Mouse (Mus musculus): ENCODE measurements around the gene Slfn14.
A peak's percentile ranks its signal among the peaks of the same experiment; 100 is the strongest.
"Not testable (repeated sequence)": the region's sequence is repeated elsewhere in the genome, so short reads cannot be mapped to it uniquely, and the experiment has no call there.

Slfn14 gene

GRCm38 (mm10) chr11:83286566-83286965, at the start of gene Slfn14:
Gene Slfn14 (minus strand): TSS chr11:83286726.
- peak; percentile 83 for DNase-seq (ENCODE audit: low read depth)

- no peak for DNase-seq (ENCODE audit: low read depth)
Observed at GRCm38 (mm10) chr11:83335826-83336225, 49.3 kb upstream of the Slfn14 start.

GRCm38 (mm10) chr11:83327427-83327826, 40.9 kb upstream of the Slfn14 start:
- peak; percentile 60 for DNase-seq (ENCODE audit: low read depth)

- not testable (repeated sequence) for DNase-seq (ENCODE audit: low read depth)
Observed at GRCm38 (mm10) chr11:83326692-83327091, 40.2 kb upstream of the Slfn14 start.

- DNase-seq (ENCODE audit: low read depth): no peak
Observed at GRCm38 (mm10) chr11:83319048-83319447, 32.5 kb upstream of the Slfn14 start.

- no peak for DNase-seq (ENCODE audit: low read depth)
Observed at GRCm38 (mm10) chr11:83312471-83312870, 25.9 kb upstream of the Slfn14 start.

- no peak for DNase-seq (ENCODE audit: low read depth)
Observed at GRCm38 (mm10) chr11:83306700-83307253, 20.3 kb upstream of the Slfn14 start.

- DNase-seq (ENCODE audit: low read depth): no peak
Observed at GRCm38 (mm10) chr11:83304485-83304884, 18.0 kb upstream of the Slfn14 start.

- DNase-seq (ENCODE audit: low read depth): no peak
Observed at GRCm38 (mm10) chr11:83303751-83304150, 17.2 kb upstream of the Slfn14 start.

- peak; percentile 97 for DNase-seq (ENCODE audit: low read depth)
Observed at GRCm38 (mm10) chr11:83302526-83303251, 16.2 kb upstream of the Slfn14 start, which contains the start of gene Pex12. Gene Pex12 (minus strand): TSS chr11:83302586.

- no peak for DNase-seq (ENCODE audit: low read depth)
Observed at GRCm38 (mm10) chr11:83302124-83302523, 15.6 kb upstream of the Slfn14 start.

- DNase-seq (ENCODE audit: low read depth): no peak
Observed at GRCm38 (mm10) chr11:83301431-83301831, 14.9 kb upstream of the Slfn14 start.

- no peak for DNase-seq (ENCODE audit: low read depth)
Observed at GRCm38 (mm10) chr11:83299724-83300123, 13.2 kb upstream of the Slfn14 start.

- DNase-seq (ENCODE audit: low read depth): peak; percentile 89
Observed at GRCm38 (mm10) chr11:83298225-83299195, 12.0 kb upstream of the Slfn14 start, which contains the start of gene Ap2b1. Gene Ap2b1 (plus strand): TSS chr11:83299024.

GRCm38 (mm10) chr11:83297816-83298215, 11.3 kb upstream of the Slfn14 start:
- peak; percentile 46 for DNase-seq (ENCODE audit: low read depth)

- no peak for DNase-seq (ENCODE audit: low read depth)
Observed at GRCm38 (mm10) chr11:83294133-83294532, 7.6 kb upstream of the Slfn14 start.

GRCm38 (mm10) chr11:83293182-83293581, 6.7 kb upstream of the Slfn14 start:
- no peak for DNase-seq (ENCODE audit: low read depth)

- no peak for DNase-seq (ENCODE audit: low read depth)
Observed at GRCm38 (mm10) chr11:83292251-83292587, 5.7 kb upstream of the Slfn14 start.

GRCm38 (mm10) chr11:83291375-83292250, 5.1 kb upstream of the Slfn14 start:
- peak; percentile 94 for DNase-seq (ENCODE audit: low read depth)

- DNase-seq (ENCODE audit: low read depth): no peak
Observed at GRCm38 (mm10) chr11:83289633-83290032, 3.1 kb upstream of the Slfn14 start.

GRCm38 (mm10) chr11:83289036-83289435, 2.5 kb upstream of the Slfn14 start:
- no peak for DNase-seq (ENCODE audit: low read depth)

- no peak for DNase-seq (ENCODE audit: low read depth)
Observed at GRCm38 (mm10) chr11:83285627-83286026, 899 bp downstream of the Slfn14 start.

All from c-Kit-positive CD71-positive TER-119-negative erythroid progenitor cells, embryonic 14.5 days (primary cell).